In the genomic region with DNA sequence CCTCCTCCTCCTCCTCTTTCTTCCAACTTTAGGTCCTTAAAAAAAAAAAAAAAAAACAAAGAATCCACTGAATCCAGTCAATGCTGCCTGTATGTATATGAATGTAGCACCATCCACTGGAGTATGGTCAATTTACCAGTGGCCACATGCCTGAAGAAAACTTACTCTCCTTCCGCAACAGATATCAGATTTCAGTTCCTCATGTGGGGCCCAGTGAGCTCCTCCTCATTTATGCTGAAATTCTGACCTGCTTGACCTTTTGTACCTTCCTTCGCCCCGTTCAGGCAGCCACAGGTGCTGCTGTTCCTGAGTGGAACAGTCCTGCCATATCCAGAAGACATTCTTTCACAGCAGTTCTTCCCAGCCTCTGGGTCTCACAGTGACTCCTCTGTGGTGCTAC, we compare ENCODE assay signal across 21 mouse cellular contexts.
A peak's percentile ranks its signal among the peaks of the same experiment; 100 is the strongest.
DNase-seq lines count a peak whose midpoint lies in the region; ATAC-seq and TF ChIP-seq lines count a peak whose summit lies in the region.
"Had no signal": no experiment of that assay in that cellular context is flagged by ENCODE, and none has a peak within 500 bp of the region (broad histone marks: within the 10 kb centered on the region; RNA-seq: fewer than 3 reads in every experiment).

No protein-coding gene starts in this region.

- no peaks in the 10 kb centered on the region for H3K9me3 ChIP-seq in lung, postnatal 0 days (ENCODE audit: low read length)
- no peaks in the 10 kb centered on the region for H3K9me3 ChIP-seq in CH12.LX (replicated peaks; ENCODE audit: low read length)
- H3K9me3 ChIP-seq: embryonic facial prominence, embryonic 12.5 days; heart, embryonic 13.5 days; hindbrain, embryonic 12.5 days had no signal

- H3K4me2 ChIP-seq in lung, postnatal 0 days (replicated peaks; ENCODE audit: low read depth, low read length), result no peak overlapping the region
- H3K4me2 ChIP-seq in CH12.LX (ENCODE audit: insufficient read depth, low read depth, poor library complexity, severe bottlenecking), result no peak overlapping the region
- H3K4me2 ChIP-seq: embryonic facial prominence, embryonic 12.5 days; heart, embryonic 13.5 days; hindbrain, embryonic 12.5 days had no signal

- TF ChIP-seq CTCF in lung, postnatal 0 days (IDR thresholded peaks at IDR 0.05), result no peak
- peak in 1 of 2 experiments; percentile 40; a peak in 2 of 4 replicates for TF ChIP-seq CTCF in CH12.LX (conservative IDR thresholded peaks at IDR 0.05 in 1 of 2, IDR thresholded peaks at IDR 0.05 in 1 of 2; ENCODE audit: low read depth in 2 of 2, low read length in 2 of 2)

- peak; percentile 43 for TF ChIP-seq RAD21 in CH12.LX (IDR thresholded peaks at IDR 0.05; ENCODE audit: low read depth, low read length)

- DNase-seq in lung, postnatal 0 days (ENCODE audit: low spot score), result peak; percentile 9
- no peak for DNase-seq in lung, postnatal 4 days
- peak; percentile 46 for DNase-seq in 416B (ENCODE audit: low read depth)
- DNase-seq in CH12.LX (ENCODE audit: extremely low read depth), result peak; percentile 52
- DNase-seq in gastrocnemius, postnatal 25 days, result no peak
- DNase-seq in left cerebral cortex, postnatal 36 days (ENCODE audit: low spot score in 2 of 2), result no peak
- DNase-seq: adrenal gland, postnatal 36 days; B cell, adult 2 months; cerebellum, adult 11 months; cerebellum, adult 8-10 months; cerebellum, postnatal 14 days; gastrocnemius, postnatal 14 days; heart, adult 11 months had no signal

- in situ Hi-C loops in CH12.LX (cut with MboI; ENCODE audit: low pct_ligation_motif_present, low pct_unique_long_range_greater_than_20kb, low sequenced_read_pairs), result no loop called here

- intact Hi-C loops in left cerebral cortex, postnatal 36 days (cut with DNase I), result no loop called here

- no peak for TF ChIP-seq EP300 in lung, postnatal 0 days (IDR thresholded peaks at IDR 0.05)
- TF ChIP-seq EP300 in CH12.LX (IDR thresholded peaks at IDR 0.05; ENCODE audit: low read length), result peak; percentile 19; the same call in 1 of the 2 replicates

- H3K79me2 ChIP-seq in CH12.LX (replicated peaks; ENCODE audit: control insufficient read depth, extremely low read depth, insufficient read depth, poor library complexity, severe bottlenecking), result no peaks in the 10 kb centered on the region

- WGBS in lung, postnatal 0 days, result 59% methylated on average over 3 of the region's 3 CpGs

- H3K27ac ChIP-seq in lung, postnatal 0 days (ENCODE audit: low read length), result no peak overlapping the region
- no peak overlapping the region for H3K27ac ChIP-seq in CH12.LX (ENCODE audit: insufficient read depth, low read depth)
- H3K27ac ChIP-seq: embryonic facial prominence, embryonic 12.5 days; heart, embryonic 13.5 days; hindbrain, embryonic 12.5 days had no signal

- H3K4me3 ChIP-seq in lung, postnatal 0 days (ENCODE audit: low read depth, low read length), result no peak overlapping the region
- H3K4me3 ChIP-seq in CH12.LX (replicated peaks in 1 of 3; ENCODE audit: low read depth in 2 of 3, low read length in 2 of 3, poor library complexity in 1 of 3), result no peak overlapping the region
- H3K4me3 ChIP-seq: embryonic facial prominence, embryonic 12.5 days; heart, embryonic 13.5 days; hindbrain, embryonic 12.5 days had no signal

- no peaks in the 10 kb centered on the region for H3K27me3 ChIP-seq in lung, postnatal 0 days (replicated peaks; ENCODE audit: insufficient read depth, low read length)
- H3K27me3 ChIP-seq in CH12.LX (replicated peaks), result no peaks in the 10 kb centered on the region
- H3K27me3 ChIP-seq: embryonic facial prominence, embryonic 12.5 days; heart, embryonic 13.5 days; hindbrain, embryonic 12.5 days had no signal

- no peak overlapping the region for H3K9ac ChIP-seq in lung, postnatal 0 days (replicated peaks; ENCODE audit: low read depth)
- H3K9ac ChIP-seq in CH12.LX (ENCODE audit: insufficient read depth, low read depth), result no peak overlapping the region
- H3K9ac ChIP-seq: embryonic facial prominence, embryonic 12.5 days; heart, embryonic 13.5 days; hindbrain, embryonic 12.5 days had no signal

- no peaks in the 10 kb centered on the region for H3K4me1 ChIP-seq in lung, postnatal 0 days (ENCODE audit: insufficient read depth, low read depth, low read length)
- H3K4me1 ChIP-seq in CH12.LX (ENCODE audit: control insufficient read depth in 1 of 2, insufficient read depth in 2 of 2), result peaks cover 4 to 10% of the 10 kb centered on the region in 2 experiments; a peak in 2 of 4 replicates
- H3K4me1 ChIP-seq: embryonic facial prominence, embryonic 12.5 days; heart, embryonic 13.5 days had no signal

- no peaks in the 10 kb centered on the region for H3K36me3 ChIP-seq in lung, postnatal 0 days (ENCODE audit: insufficient read depth, low read length)
- no peaks in the 10 kb centered on the region for H3K36me3 ChIP-seq in CH12.LX (replicated peaks in 1 of 2; ENCODE audit: control insufficient read depth in 1 of 2, insufficient read depth in 1 of 2, low read length in 1 of 2)
- H3K36me3 ChIP-seq: embryonic facial prominence, embryonic 12.5 days; heart, embryonic 13.5 days; hindbrain, embryonic 12.5 days had no signal

- dilution Hi-C loops in CH12.LX (cut with MboI; ENCODE audit: extremely low pct_ligation_motif_present, extremely low pct_unique_long_range_greater_than_20kb, low sequenced_read_pairs), result no loop called here

- no peak for TF ChIP-seq POLR2A in CH12.LX (IDR thresholded peaks at IDR 0.05; ENCODE audit: low read depth, low read length)

- ATAC-seq in lung, postnatal 0 days, result no peak
- peak; percentile 46; the same call in 1 of the 2 replicates for ATAC-seq in megakaryocyte progenitor cell, adult 5-6 weeks (replicated peaks; ENCODE audit: poor library complexity)
- ATAC-seq: CD4-positive, CD25-positive, alpha-beta regulatory T cell, adult 4 months; forebrain, embryonic 16.5 days; hindbrain, embryonic 16.5 days; inflammation-experienced regulatory T-cells, adult 6 months had no signal

TF ChIP-seq in CH12.LX, 34 proteins besides CTCF, POLR2A, EP300 and RAD21:
- TF ChIP-seq MYC (IDR thresholded peaks at IDR 0.05; ENCODE audit: low read depth, low read length) (peak; percentile 49; the same call in 1 of the 2 replicates), IRF4 (IDR thresholded peaks at IDR 0.05; ENCODE audit: low read depth, low read length) (peak; percentile 27; the same call in 1 of the 2 replicates), ZNF384 (IDR thresholded peaks at IDR 0.05; ENCODE audit: low read depth, low read length) (peak; percentile 80), JUND (conservative IDR thresholded peaks at IDR 0.05; ENCODE audit: low read depth, low read length) (no peak), CHD1 (IDR thresholded peaks at IDR 0.05; ENCODE audit: low read depth, low read length) (no peak), ELF1 (IDR thresholded peaks at IDR 0.05; ENCODE audit: low read depth, low read length) (peak; percentile 32; the same call in 1 of the 2 replicates), GABPA (IDR thresholded peaks at IDR 0.05; ENCODE audit: insufficient replicate concordance, low read depth, low read length) (no peak), SMC3 (IDR thresholded peaks at IDR 0.05; ENCODE audit: low read depth, low read length) (peak; percentile 25; the same call in 1 of the 2 replicates), MAX (IDR thresholded peaks at IDR 0.05; ENCODE audit: low read length) (peak; percentile 27; the same call in 1 of the 2 replicates)

Comparison
In these comparisons a context has a peak if more than half of its experiments do, and no peak if none do; other contexts are left out.
1. DNase-seq: peak in lung, postnatal 0 days (single experiment), 416B (single experiment) and CH12.LX (single experiment); none in lung, postnatal 4 days (0 of 2), gastrocnemius, postnatal 25 days (single experiment) and left cerebral cortex, postnatal 36 days (0 of 2).